Mouse (Mus musculus) erythroblast, embryonic 14.5 days (primary cell): ENCODE results near the gene Narfl. TPM values are rescaled to one million over a fixed set of nuclear protein-coding genes. Genes with fewer than 3 reads are reported as not detected.

Source experiments
- H3K27me3 ChIP-seq: 2 replicates; pipeline ENCODE4 v1.6.1; 2012; ENCODE audit warnings: inconsistent platforms; ENCODE audit not compliant: control insufficient read depth
- H3K36me3 ChIP-seq: 2 replicates; pipeline ENCODE4 v1.6.1; 2012; ENCODE audit warnings: mild to moderate bottlenecking, inconsistent platforms; ENCODE audit not compliant: control insufficient read depth
- H3K4me1 ChIP-seq: 2 replicates; pipeline ENCODE4 v1.6.1; 2012; ENCODE audit warnings: inconsistent platforms; ENCODE audit not compliant: control insufficient read depth
- H3K4me3 ChIP-seq: replicated peaks from 2 replicates; pipeline ENCODE3; 2012; ENCODE audit warnings: moderate library complexity, mild to moderate bottlenecking, inconsistent platforms
- H3K9me3 ChIP-seq: 2 replicates; pipeline ENCODE4 v1.6.1; 2012; ENCODE audit warnings: low read length, inconsistent platforms, mixed read lengths; ENCODE audit not compliant: control insufficient read depth
- GATA1 ChIP-seq: IDR thresholded peaks from 2 replicates; pipeline ENCODE4 v1.6.1; 2012; ENCODE audit warnings: low read length, inconsistent platforms, mixed read lengths
- TAL1 ChIP-seq: IDR thresholded peaks from 3 replicates; pipeline ENCODE4 v1.6.1; 2012; ENCODE audit warnings: low read length, inconsistent platforms, mixed read lengths
- polyA plus RNA-seq: library from polyadenylated mRNA; stranded (reverse); fragments of >175 nt; gene quantifications from 2 replicates; pipeline ENCODE4 v1.2.3, GENCODE M21; 2012

Gene Narfl
- polyA plus RNA-seq, 1 experiment = 2.0 TPM

DNA sequence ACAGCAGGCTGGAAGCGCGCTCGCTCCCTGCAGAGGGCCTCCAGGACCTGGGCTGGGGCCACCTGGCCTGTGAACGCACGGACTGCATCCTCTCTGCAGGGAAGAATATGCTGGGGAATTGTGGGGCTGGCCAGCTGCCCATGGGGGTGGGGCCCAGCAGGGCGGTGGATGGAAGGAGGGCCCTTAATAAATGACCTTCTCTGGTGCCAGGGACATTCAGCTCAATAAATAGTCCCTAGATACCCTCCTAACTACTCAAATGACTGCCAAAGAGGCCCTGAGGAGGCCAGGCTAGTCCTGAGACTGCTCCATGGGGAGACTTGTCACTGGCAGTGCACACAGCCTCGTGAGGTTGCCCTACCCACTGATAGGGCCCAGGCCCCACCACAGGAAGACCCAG lies 9.5 kb downstream of the Narfl start:
- Histone ChIP-seq H3K9me3 (no peaks in the 10 kb centered on the region), H3K4me3 (no peak overlapping the region), H3K27me3 (no peaks in the 10 kb centered on the region), H3K36me3 (peaks cover 73% of the 10 kb centered on the region), H3K4me1 (peaks cover 25% of the 10 kb centered on the region)
- TF ChIP-seq GATA1 = no peak
- no peak for TF ChIP-seq TAL1

DNA sequence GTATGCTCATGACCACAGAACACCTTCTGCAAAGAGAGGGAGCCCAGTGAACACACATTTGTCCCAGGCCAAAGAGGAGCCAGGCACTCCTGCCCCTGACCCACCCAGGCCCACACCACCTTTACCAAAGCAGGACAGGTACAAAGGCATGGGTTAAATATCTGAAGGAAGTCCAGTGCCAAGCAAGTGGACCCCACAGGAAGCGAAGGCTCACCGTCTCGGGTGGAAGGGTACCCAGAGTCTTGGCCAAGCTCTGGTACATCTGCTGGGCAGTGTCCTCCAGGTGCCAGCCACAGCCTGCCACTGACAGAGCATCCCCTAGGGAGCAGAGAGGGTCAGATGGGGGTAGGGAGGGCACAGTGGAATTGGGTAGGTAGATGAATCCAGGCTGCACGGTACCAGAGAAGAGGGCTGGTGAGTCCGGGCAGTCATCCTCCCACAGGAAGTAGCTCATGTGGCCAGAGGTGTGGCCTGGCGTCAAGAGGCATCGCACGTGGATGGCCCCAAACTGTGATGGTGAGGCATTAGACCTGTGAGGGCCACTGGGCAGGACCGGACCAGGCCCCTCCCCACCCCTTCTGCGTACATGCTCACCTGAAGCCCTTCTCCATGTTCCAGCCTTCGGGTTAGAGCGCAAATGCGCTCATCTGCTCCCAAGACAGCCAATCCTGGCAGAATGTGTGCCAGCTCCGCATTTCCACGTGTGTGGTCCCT lies 10.4 kb downstream of the Narfl start:
- no peak overlapping the region for H3K4me3 ChIP-seq
- no peak for TF ChIP-seq GATA1
- TF ChIP-seq TAL1 = no peak
- peaks cover 72% of the 10 kb centered on the region for H3K36me3 ChIP-seq

DNA sequence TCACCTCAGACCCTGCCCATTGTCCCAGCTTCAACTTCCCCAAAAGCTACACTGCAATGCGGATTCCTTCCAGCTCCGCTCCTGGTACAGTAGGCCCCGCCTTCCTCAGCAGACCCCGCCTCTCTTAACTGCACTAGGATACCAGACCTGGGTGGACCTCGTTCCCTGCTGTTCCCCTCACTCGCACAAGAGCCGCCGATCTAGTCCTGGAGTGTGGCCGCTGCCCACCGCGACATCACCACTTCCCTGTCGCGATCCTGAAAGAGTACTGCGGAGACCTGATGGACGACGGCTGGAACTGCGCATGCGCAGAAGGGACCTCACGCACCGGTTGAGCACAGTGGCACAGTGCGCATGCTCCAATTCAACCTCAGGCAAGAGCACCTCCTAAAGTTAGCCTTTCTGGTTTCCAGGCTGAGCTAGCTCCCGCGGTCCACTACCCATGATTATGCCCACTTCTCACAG lies 11.7 kb downstream of the Narfl start, which contains the start of gene Haghl:
Gene Haghl, minus strand, starts transcription at position 393 of the 465 bp plus-strand sequence.
- H3K27me3 ChIP-seq = no peaks in the 10 kb centered on the region
- H3K9me3 ChIP-seq = no peaks in the 10 kb centered on the region
- peaks cover 69% of the 10 kb centered on the region for H3K36me3 ChIP-seq
- peaks cover 25% of the 10 kb centered on the region for H3K4me1 ChIP-seq
- peak within 1 kb of the TSS; percentile 82 for H3K4me3 ChIP-seq
- TF ChIP-seq TAL1 = no peak
- TF ChIP-seq GATA1 = no peak

More for the DNA sequence above, 10.4 kb downstream of the Narfl start:
- H3K4me1 ChIP-seq = peaks cover 25% of the 10 kb centered on the region
- H3K27me3 ChIP-seq = no peaks in the 10 kb centered on the region
- H3K9me3 ChIP-seq = no peaks in the 10 kb centered on the region

- H3K9me3 ChIP-seq = no peaks in the 10 kb centered on the region
- peaks cover 34% of the 10 kb centered on the region for H3K4me1 ChIP-seq
- H3K27me3 ChIP-seq = no peaks in the 10 kb centered on the region
- H3K36me3 ChIP-seq = peaks cover 65% of the 10 kb centered on the region
- H3K4me3 ChIP-seq = peak within 1 kb of the TSS; percentile 82
- no peak for TF ChIP-seq TAL1
- no peak for TF ChIP-seq GATA1
These were observed 12.7 kb downstream of the Narfl start, which contains the start of gene Ccdc78 for GRCm38 (mm10) chr17:25786280-25786679. Gene Ccdc78, plus strand, starts transcription at chr17:25786580.

- Histone ChIP-seq H3K36me3 (peaks cover 59% of the 10 kb centered on the region), H3K4me1 (peaks cover 40% of the 10 kb centered on the region), H3K9me3 (no peaks in the 10 kb centered on the region), H3K4me3 (no peak overlapping the region), H3K27me3 (no peaks in the 10 kb centered on the region)
- TF ChIP-seq TAL1 (no peak), GATA1 (no peak)
These were observed 13.4 kb downstream of the Narfl start for GRCm38 (mm10) chr17:25786781-25787504.

DNA sequence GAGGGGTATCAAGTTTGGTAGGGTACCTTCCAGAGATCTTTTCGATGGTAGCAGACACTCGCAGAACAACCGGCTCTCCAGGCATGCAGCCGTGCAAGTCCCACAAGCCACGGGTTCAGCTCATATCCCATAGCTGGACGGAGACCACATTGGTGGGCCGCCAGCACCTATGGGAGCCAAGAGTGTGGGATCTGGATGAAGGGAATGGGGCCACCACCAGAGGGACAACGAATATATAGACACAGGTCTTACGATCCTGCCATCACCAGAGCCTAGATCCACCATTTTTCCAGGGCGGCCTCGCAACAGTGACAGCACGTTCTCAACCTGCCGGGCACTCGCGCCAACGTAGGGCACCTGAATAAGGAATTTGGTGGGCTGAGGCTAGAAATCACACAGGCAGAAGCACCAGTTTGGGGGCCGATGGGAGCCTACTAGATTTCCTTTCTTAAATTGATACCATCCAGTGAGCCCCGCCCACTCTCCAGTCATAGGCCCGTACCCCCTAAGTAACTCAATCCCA lies 17.8 kb downstream of the Narfl start:
- no peak for TF ChIP-seq TAL1
- no peak for TF ChIP-seq GATA1
- peak overlapping the region; percentile 87 for H3K4me3 ChIP-seq
- peaks cover 61% of the 10 kb centered on the region for H3K4me1 ChIP-seq
- no peaks in the 10 kb centered on the region for H3K27me3 ChIP-seq
- peaks cover 45% of the 10 kb centered on the region for H3K36me3 ChIP-seq
- H3K9me3 ChIP-seq = no peaks in the 10 kb centered on the region

GRCm38 (mm10) chr17:25791843-25792527 lies 18.4 kb downstream of the Narfl start:
- Histone ChIP-seq H3K4me1 (peaks cover 61% of the 10 kb centered on the region), H3K9me3 (no peaks in the 10 kb centered on the region), H3K27me3 (no peaks in the 10 kb centered on the region), H3K36me3 (peaks cover 41% of the 10 kb centered on the region), H3K4me3 (peak overlapping the region; percentile 87)
- TF ChIP-seq GATA1 = no peak; the same call in 1 of the 2 replicates
- TF ChIP-seq TAL1 = no peak

- TF ChIP-seq GATA1 (no peak), TAL1 (no peak)
- peaks cover 35% of the 10 kb centered on the region for H3K36me3 ChIP-seq
- peaks cover 67% of the 10 kb centered on the region for H3K4me1 ChIP-seq
- H3K27me3 ChIP-seq = no peaks in the 10 kb centered on the region
- H3K4me3 ChIP-seq = peak within 1 kb of the TSS; percentile 87
- H3K9me3 ChIP-seq = no peaks in the 10 kb centered on the region
These were observed 19.0 kb downstream of the Narfl start, which contains the start of gene Fam173a for GRCm38 (mm10) chr17:25792615-25793014. Gene Fam173a, minus strand, starts transcription at chr17:25792901.
